Mouse (Mus musculus) fibroblast of lung, adult 2 months (primary cell): ENCODE measurements around the gene Fgd1.
A peak's percentile ranks its signal among the peaks of the same experiment; 100 is the strongest.

Experiments used
- DNase-seq: peaks from one replicate; pipeline ENCODE4 v3.0.0-alpha.2; 2011; ENCODE audit warnings: low read depth

Fgd1 gene

DNA sequence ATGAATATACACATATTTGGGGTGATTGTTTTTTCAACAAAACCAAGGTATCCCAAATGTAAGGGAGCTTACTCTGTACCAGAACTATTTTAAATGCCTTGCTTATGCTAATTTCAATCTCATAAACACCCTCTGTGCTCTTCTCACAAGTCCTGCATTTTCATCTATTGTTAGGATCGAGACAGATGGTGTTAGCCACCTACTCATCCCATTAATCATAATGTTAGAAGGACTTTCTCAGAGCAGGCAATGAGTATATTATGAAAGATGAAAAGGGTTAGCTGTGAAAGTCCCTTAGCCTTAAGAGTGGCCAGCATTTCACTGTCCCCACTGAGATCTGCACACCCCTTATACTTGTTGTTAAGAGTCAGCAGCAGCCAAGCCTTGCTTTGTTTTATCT is 41.5 kb downstream of the Fgd1 start:
- no peak for DNase-seq

DNA sequence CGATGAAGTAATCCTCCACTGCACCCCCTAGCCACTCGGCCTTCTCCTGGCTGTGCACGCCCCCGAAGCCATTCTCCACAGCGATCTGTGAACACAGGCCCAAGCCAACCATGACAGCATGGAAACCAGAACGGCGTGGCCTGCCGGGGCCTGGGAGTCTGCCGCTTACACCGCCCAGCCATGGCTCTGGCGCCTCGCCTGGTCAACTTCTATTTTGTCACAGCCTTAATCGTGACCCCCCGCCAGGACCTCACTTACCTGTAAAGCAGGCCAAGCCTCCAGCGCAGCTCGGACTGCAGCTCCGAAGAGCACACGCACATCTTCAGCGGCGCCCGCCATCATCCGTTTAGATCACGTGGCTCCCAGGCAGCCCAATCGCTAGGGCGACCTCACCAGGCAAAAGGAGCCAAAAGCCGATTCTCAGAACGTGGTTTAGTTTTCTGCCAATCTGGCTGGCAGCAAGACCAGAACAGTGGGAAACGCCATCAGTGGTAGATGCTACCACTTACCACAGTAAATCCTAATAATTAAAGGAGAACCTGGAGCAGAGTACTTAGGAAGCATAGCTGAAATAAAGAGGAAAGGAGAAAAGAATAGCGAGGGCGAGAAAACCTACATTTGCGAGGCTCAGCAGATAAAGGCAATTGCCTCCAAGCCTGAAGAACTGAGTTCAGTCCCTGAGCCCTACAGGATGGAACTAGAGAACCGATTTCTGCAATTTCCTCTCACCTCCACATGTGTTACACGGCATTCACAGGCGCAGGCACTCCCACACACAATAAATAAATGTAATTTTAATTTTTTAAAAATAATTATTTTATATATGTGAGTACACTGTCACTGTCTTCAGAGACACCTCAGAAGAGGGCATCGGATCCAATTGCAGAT is 50.5 kb downstream of the Fgd1 start, which contains the start of gene Tsr2:
TSS of gene Tsr2 (minus strand) at position 373 of the 888 bp plus-strand sequence.
- DNase-seq, result peak; percentile 59

DNA sequence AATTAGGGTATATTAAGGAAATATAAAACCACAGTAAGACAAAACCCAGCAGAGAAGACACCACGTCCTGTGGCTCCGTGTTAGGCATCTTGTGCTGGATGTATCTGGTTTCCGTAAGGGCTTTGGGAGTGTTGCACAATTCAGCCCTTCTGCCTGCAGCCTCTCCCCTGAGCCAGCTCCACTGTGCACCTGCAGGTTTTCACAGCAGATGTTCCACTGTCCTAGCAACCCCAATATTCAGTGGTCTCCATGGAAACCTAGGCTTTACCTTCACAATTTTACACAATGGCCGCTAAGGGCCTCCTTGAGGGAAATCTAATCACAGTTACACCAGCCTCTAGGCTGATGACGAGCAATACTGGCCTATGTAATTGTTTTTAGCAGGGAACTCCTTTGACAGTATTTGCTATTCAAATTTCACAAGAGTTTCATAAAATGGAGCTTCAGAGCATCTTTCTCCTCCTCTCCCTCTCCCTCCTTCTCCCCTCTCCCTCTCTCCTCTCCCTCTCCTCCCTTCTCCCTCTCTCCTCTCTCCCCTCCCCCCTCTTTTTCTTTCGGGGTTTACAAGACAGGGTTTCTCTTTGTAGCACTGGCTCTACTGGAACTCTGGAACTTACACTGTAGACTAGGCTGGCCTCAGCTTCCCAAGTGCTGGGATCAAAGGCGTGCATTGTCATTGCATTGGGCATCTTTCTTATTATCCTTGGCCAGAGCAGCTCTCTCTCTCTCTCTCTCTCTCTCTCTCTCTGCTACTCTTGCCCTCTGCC is 61.5 kb downstream of the Fgd1 start:
- no peak for DNase-seq

DNA sequence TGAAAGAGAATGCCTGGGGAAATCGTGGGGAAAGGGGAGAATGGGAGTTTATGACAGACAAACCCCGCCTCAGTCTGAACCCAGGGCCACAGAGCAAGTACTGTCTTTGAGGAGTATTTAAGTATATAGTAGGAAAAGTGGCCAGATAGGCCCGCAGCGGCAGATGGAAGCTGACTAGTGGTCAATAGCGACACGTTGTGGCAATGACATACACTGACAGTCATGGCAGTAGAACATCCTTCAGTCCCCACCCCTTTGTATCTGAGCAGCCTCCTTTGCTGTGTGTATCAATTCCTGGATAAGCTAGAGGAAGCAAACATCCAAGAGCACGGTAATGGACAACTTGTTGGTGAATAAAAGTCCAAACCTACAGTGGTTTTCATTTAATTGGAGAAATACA is 70.8 kb downstream of the Fgd1 start:
- DNase-seq, result no peak

DNA sequence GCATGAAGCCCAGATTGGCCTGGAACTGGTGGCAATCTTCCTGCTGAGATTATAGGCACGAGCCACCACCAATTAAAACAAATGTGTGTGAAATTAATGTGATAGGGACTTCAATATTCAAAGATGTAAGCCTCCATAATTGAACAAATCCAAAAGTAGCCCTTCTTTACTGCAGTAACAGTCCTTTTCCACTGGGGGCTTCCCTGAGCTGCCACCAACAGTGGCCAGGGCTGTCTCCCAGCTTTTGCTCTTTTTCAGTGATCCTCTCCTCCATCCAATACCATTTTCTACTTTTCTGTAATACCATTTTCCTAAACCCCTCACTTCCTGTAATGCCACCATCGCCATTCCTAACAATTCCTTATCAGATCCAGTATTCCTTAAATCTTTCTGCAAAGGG is 71.5 kb downstream of the Fgd1 start:
- no peak for DNase-seq

DNA sequence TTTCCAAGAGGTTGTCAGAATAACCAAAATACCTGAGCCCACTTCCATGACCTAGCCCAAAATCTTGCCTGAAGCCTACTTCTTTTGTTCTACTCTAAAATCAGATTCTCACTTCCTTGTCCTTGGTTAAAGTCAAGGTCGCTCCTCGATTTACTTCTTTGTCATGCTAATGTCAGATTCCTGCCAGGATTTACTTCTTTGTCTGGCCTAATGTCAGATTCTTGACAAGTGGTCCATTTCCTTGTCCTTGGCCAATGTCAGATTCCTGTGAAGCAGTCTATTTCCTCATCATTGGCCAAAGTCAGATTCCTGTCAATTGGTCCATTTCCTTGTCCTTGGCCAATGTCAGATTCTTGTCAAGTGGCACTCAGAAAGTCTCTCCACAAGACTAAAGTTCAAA is 78.0 kb downstream of the Fgd1 start:
- no peak for DNase-seq

DNA sequence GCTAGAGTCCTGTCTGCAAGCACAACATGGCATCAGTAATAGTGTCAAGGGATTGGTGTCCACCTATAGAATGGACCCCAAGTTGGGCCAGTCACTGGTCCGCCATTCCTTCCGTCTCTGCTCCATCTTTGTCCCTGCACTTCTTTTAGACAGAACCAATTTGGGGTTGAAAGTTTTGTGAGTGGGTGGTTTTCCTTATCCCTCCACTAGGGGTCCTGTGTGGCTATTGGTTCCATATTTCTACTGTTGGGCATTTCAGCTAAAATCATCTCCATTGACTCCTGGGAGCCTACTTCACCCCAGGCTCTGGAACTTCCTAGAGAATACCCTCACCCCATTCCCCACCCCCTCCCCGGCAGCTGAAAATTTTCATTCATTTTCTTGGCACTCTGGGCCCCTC is 84.5 kb downstream of the Fgd1 start:
- DNase-seq, result no peak

DNA sequence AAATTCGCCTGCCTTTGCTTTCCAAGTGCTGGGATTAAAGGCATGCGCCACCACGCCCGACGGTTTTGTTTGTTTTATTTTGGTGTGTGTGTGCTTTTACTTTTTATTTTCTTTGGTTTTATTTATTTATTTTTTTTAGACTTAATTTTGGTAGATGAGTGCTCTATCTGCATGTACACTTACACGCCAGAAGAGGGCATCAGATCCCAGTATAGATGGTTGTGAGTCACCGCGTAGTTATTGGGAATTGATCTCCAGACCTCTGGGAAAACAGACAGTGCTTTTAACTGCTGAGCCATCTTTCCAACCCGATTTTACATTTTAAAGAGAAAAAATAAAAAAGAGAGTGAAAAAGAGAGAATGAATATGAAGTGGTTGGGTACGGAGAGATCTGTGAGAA is 86.8 kb downstream of the Fgd1 start:
- DNase-seq, result no peak
